Mouse (Mus musculus) midbrain, embryonic 11.5 days (tissue): ENCODE measurements at regions not wholly inside any gene's neighbourhood (a gene's known extent, or its start where the extent isn't known, plus 50 kb on each side); places are given as distances from the start of the nearest gene placed in this dataset.

Source experiments
- ATAC-seq: fragments of 200-750 bp; cut with Nextera tagmentation; 2 replicates; pipeline ENCODE4 v1.8.0; 2017; ENCODE audit warnings: moderate TSS enrichment, moderate library complexity; ENCODE audit not compliant: low FRiP score
- DNase-seq: peaks from one replicate; pipeline ENCODE4 v3.0.0; 2015; ENCODE audit warnings: low spot score; ENCODE audit errors: missing footprints
- H3K27ac ChIP-seq: fragments of 300-500 bp; sonication (generic); 2 replicates; pipeline ENCODE4 v1.5.1; 2014; ENCODE audit warnings: low read depth, low read length
- H3K27me3 ChIP-seq: fragments of 300-500 bp; sonication (generic); 2 replicates; pipeline ENCODE4 v1.6.1; 2014; ENCODE audit warnings: mild to moderate bottlenecking, low read length, moderate library complexity, mixed read lengths; ENCODE audit not compliant: control insufficient read depth, insufficient read depth
- H3K36me3 ChIP-seq: fragments of 300-500 bp; sonication (generic); 2 replicates; pipeline ENCODE4 v1.6.1; 2014; ENCODE audit warnings: mild to moderate bottlenecking, low read length, moderate library complexity, mixed read lengths; ENCODE audit not compliant: control insufficient read depth, insufficient read depth
- H3K4me1 ChIP-seq: fragments of 300-500 bp; sonication (generic); 2 replicates; pipeline ENCODE4 v1.6.1; 2014; ENCODE audit warnings: low read length; ENCODE audit not compliant: control insufficient read depth, insufficient read depth
- H3K4me2 ChIP-seq: fragments of 300-500 bp; sonication (generic); 2 replicates; pipeline ENCODE4 v1.6.1; 2014; ENCODE audit warnings: mild to moderate bottlenecking, moderate library complexity
- H3K4me3 ChIP-seq: fragments of 300-500 bp; sonication (generic); 2 replicates; pipeline ENCODE4 v1.5.1; 2014; ENCODE audit warnings: low read depth, low read length
- H3K9ac ChIP-seq: fragments of 300-500 bp; sonication (generic); 2 replicates; pipeline ENCODE4 v1.6.1; 2014; ENCODE audit warnings: low read length
- H3K9me3 ChIP-seq: fragments of 300-500 bp; sonication (generic); 2 replicates; pipeline ENCODE4 v1.6.1; 2016; ENCODE audit warnings: low read length; ENCODE audit not compliant: control insufficient read depth
- WGBS: fragments of 180-500 bp; shearing (Covaris S2); extraction: QIAGEN DNeasy Blood & Tissue Kit; methylation state at CpG from one replicate; pipeline ENCODE4 v1.1.7; 2014; 5-methylcytosine and 5-hydroxymethylcytosine counted together

DNA sequence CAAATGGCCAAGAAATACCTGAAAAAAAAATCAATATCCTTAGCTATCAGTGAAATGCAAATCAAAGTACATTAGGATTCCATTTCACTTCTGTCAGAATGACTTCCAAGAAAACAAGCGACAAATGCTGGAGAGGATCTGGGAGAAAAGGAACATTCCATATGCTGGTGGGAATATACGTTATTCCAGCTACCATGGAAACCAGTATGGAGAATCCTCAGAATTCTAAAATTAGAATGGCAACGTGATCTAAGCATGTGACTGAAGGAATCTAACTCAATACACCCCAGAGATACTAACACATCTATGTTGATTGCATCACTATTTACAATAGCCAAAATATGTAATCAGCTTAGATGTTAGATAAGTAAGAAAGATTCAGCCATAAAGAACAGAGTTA lies 146.1 kb upstream of the Sox14 start:
- ATAC-seq = no peak
- H3K9me3 ChIP-seq = no peaks in the 10 kb centered on the region
- no peaks in the 10 kb centered on the region for H3K4me1 ChIP-seq
- 81% methylated on average over 3 of the region's 3 CpGs for WGBS
- H3K27ac ChIP-seq = no peak overlapping the region
- no peaks in the 10 kb centered on the region for H3K27me3 ChIP-seq
- H3K9ac ChIP-seq = no peak overlapping the region
- no peaks in the 10 kb centered on the region for H3K36me3 ChIP-seq
- no peak overlapping the region for H3K4me3 ChIP-seq
- no peak for DNase-seq
- H3K4me2 ChIP-seq = no peak overlapping the region

GRCm38 (mm10) chr9:99995204-99995603 lies 119.2 kb upstream of the Sox14 start:
- WGBS = 46% methylated on average over 8 of the region's 8 CpGs
- peak; percentile 57 for ATAC-seq
- no peaks in the 10 kb centered on the region for H3K36me3 ChIP-seq
- H3K9me3 ChIP-seq = no peaks in the 10 kb centered on the region
- no peak overlapping the region for H3K9ac ChIP-seq
- no peak overlapping the region for H3K27ac ChIP-seq
- peak; percentile 83 for DNase-seq
- H3K4me3 ChIP-seq = no peak overlapping the region
- peaks cover 26% of the 10 kb centered on the region for H3K27me3 ChIP-seq
- no peak overlapping the region; the same call in 1 of the 2 replicates for H3K4me2 ChIP-seq
- peaks cover 8% of the 10 kb centered on the region for H3K4me1 ChIP-seq

GRCm38 (mm10) chr9:99994285-99995144 lies 118.5 kb upstream of the Sox14 start:
- Histone ChIP-seq H3K36me3 (no peaks in the 10 kb centered on the region), H3K4me2 (peak overlapping the region; percentile 47), H3K4me1 (peaks cover 8% of the 10 kb centered on the region), H3K27ac (no peak overlapping the region), H3K27me3 (peaks cover 26% of the 10 kb centered on the region), H3K9me3 (no peaks in the 10 kb centered on the region), H3K9ac (peak overlapping the region; percentile 26), H3K4me3 (peak overlapping the region; percentile 17)
- under 1% methylated on average over 30 of the region's 30 CpGs for WGBS
- DNase-seq = peak; percentile 97
- ATAC-seq = peak; percentile 87

DNA sequence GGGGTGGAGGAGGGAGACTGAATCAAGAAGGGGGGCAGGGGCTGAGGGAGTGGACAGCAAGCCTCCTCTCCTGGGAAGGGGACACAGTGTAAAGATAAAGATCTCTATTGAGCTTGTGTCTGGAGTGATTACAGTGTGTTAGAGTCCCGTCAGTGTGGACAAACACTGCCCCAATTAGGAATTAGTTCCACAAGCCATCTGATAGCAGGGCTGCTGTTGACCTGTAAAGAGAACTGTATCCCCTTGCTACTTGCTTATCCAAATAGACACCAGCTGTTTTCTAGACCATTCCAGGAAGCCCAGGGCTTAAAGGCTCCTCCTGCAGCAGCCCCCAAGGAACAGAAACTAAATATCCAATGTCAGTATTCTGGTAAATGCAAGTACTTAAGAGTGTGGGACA lies 111.4 kb upstream of the Sox14 start:
- no peak for ATAC-seq
- H3K9ac ChIP-seq = no peak overlapping the region
- DNase-seq = no peak
- H3K4me2 ChIP-seq = no peak overlapping the region
- WGBS = 24% methylated on average over 1 of the region's 1 CpGs
- H3K4me3 ChIP-seq = no peak overlapping the region
- H3K9me3 ChIP-seq = no peaks in the 10 kb centered on the region
- H3K36me3 ChIP-seq = no peaks in the 10 kb centered on the region
- H3K4me1 ChIP-seq = no peaks in the 10 kb centered on the region
- no peak overlapping the region for H3K27ac ChIP-seq
- H3K27me3 ChIP-seq = peaks cover 16% of the 10 kb centered on the region

GRCm38 (mm10) chr9:99980734-99981133 lies 104.8 kb upstream of the Sox14 start:
- DNase-seq (no peak), ATAC-seq (no peak)
- H3K27ac ChIP-seq = no peak overlapping the region
- H3K27me3 ChIP-seq = peaks cover 6% of the 10 kb centered on the region; the same call in 1 of the 2 replicates
- no peaks in the 10 kb centered on the region for H3K4me1 ChIP-seq
- H3K4me3 ChIP-seq = no peak overlapping the region
- 90% methylated on average over 1 of the region's 1 CpGs for WGBS
- no peak overlapping the region for H3K9ac ChIP-seq
- no peaks in the 10 kb centered on the region for H3K36me3 ChIP-seq
- no peaks in the 10 kb centered on the region for H3K9me3 ChIP-seq
- H3K4me2 ChIP-seq = no peak overlapping the region

DNA sequence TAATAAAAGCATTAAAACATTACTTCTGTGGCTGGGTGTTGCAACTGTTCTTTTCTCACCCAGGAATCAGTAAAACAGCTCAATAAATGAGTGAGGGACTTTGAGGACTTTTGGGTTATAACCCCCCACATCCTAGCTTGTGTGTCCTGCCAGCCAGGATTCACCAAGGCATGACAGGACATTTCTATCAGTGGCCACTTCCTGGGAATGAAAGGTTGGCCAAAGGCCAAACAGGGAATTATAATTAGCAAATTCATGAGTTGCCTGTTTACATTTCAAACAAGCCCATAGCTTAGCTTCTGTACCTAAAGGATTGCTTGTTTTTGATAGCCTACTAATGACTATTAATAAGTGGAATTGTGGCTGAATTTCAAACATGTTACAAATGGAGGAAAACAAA lies 85.6 kb upstream of the Sox14 start:
- H3K4me2 ChIP-seq = no peak overlapping the region
- H3K4me1 ChIP-seq = no peaks in the 10 kb centered on the region
- DNase-seq = no peak
- H3K9ac ChIP-seq = no peak overlapping the region
- no peak overlapping the region for H3K27ac ChIP-seq
- no peak for ATAC-seq
- H3K27me3 ChIP-seq = no peaks in the 10 kb centered on the region
- no peak overlapping the region for H3K4me3 ChIP-seq
- H3K36me3 ChIP-seq = no peaks in the 10 kb centered on the region
- H3K9me3 ChIP-seq = no peaks in the 10 kb centered on the region

DNA sequence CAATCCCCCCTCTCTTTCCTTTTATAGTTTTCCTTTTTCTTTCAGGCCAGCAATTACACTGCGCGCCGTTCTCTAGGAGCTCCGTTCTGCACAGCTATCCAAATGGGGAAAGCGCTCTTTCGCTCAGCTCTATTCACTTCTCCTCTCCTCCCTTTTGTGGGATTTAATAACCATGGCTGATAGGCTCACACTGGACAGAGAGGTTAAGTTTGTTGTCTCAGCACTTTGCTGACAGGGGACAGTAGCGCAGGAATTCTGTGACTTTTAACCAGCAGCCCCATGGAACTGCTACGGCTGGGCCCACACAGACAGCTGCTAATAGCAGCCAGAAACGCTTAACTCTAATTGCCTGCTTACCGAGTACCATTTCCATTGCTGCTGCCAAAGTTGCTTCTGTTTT lies 78.8 kb upstream of the Sox14 start:
- Histone ChIP-seq H3K27me3 (no peaks in the 10 kb centered on the region), H3K27ac (no peak overlapping the region), H3K36me3 (no peaks in the 10 kb centered on the region), H3K4me1 (peaks cover 5% of the 10 kb centered on the region; the same call in 1 of the 2 replicates), H3K4me3 (no peak overlapping the region), H3K9me3 (no peaks in the 10 kb centered on the region), H3K4me2 (peak overlapping the region; percentile 3; the same call in 1 of the 2 replicates), H3K9ac (no peak overlapping the region)
- 37% methylated on average over 10 of the region's 10 CpGs for WGBS
- peak; percentile 85 for DNase-seq
- peak; percentile 52; the same call in 1 of the 2 replicates for ATAC-seq

DNA sequence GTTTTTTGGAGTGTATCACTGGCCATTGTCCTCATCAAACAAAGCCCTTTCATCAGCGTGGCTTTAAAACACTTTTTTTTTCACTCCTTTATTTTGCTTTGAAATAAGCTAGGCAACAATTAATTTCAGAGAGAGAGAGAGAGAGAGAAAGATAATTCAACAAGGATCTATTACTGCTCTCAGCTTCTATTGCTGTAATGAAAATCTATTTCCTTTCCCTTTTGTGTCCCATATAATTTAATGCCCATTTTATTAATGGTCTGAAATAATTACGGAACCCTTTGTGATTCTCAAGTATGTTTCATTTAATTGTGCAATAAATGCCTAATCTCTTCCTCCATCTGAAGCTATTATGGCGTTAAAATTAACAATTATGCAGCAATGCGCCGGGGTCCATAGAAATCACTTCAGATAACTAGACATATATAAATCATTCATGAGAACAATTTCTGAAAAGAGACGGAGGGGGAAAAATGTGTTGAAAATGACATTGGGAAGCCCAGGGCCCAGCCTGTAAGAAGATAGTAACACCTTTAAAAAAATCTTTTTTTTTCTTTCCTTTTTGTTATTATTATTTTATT lies 78.2 kb upstream of the Sox14 start:
- Histone ChIP-seq H3K36me3 (no peaks in the 10 kb centered on the region), H3K4me2 (no peak overlapping the region; the same call in 1 of the 2 replicates), H3K9ac (no peak overlapping the region), H3K4me3 (no peak overlapping the region), H3K27ac (no peak overlapping the region), H3K27me3 (no peaks in the 10 kb centered on the region), H3K9me3 (no peaks in the 10 kb centered on the region), H3K4me1 (peaks cover 5% of the 10 kb centered on the region; the same call in 1 of the 2 replicates)
- DNase-seq (peak; percentile 85), ATAC-seq (no peak)
- WGBS = 50% methylated on average over 6 of the region's 6 CpGs
